Mouse (Mus musculus) neural tube, embryonic 11.5 days (tissue): ENCODE data around the gene Gadl1. TPM values are rescaled to one million over a fixed set of nuclear protein-coding genes. Genes with fewer than 3 reads are reported as not detected.

Experiments used
- ATAC-seq: fragments of 200-750 bp; cut with Nextera tagmentation; 2 replicates; pipeline ENCODE4 v1.8.0; 2017; ENCODE audit warnings: moderate number of reproducible peaks, mild to moderate bottlenecking, moderate TSS enrichment, moderate library complexity; ENCODE audit not compliant: insufficient read depth, low FRiP score, low TSS enrichment
- DNase-seq: peaks from one replicate; pipeline ENCODE4 v3.0.0-alpha.2; 2015; ENCODE audit warnings: low spot score
- H3K27ac ChIP-seq: fragments of 300-500 bp; sonication (generic); 2 replicates; pipeline ENCODE4 v1.5.1; 2014; ENCODE audit warnings: low read depth, mild to moderate bottlenecking, low read length
- H3K27me3 ChIP-seq: fragments of 300-500 bp; sonication (generic); 2 replicates; pipeline ENCODE4 v1.6.1; 2014; ENCODE audit warnings: mild to moderate bottlenecking, low read length, mixed read lengths; ENCODE audit not compliant: control insufficient read depth, insufficient read depth
- H3K36me3 ChIP-seq: fragments of 300-500 bp; sonication (generic); 2 replicates; pipeline ENCODE4 v1.6.1; 2014; ENCODE audit warnings: mild to moderate bottlenecking, low read length, moderate library complexity, mixed read lengths; ENCODE audit not compliant: control insufficient read depth, insufficient read depth
- H3K4me1 ChIP-seq: fragments of 300-500 bp; sonication (generic); 2 replicates; pipeline ENCODE4 v1.6.1; 2014; ENCODE audit warnings: low read length, mixed read lengths; ENCODE audit not compliant: control insufficient read depth, insufficient read depth
- H3K4me2 ChIP-seq: fragments of 300-500 bp; sonication (generic); 2 replicates; pipeline ENCODE4 v1.6.1; 2014; ENCODE audit warnings: low read depth, mild to moderate bottlenecking, moderate library complexity
- H3K4me3 ChIP-seq: fragments of 300-500 bp; sonication (generic); 2 replicates; pipeline ENCODE4 v1.5.1; 2014; ENCODE audit warnings: low read depth, low read length
- H3K9ac ChIP-seq: fragments of 300-500 bp; sonication (generic); 2 replicates; pipeline ENCODE4 v1.6.1; 2014; ENCODE audit warnings: mild to moderate bottlenecking, low read length
- H3K9me3 ChIP-seq: fragments of 300-500 bp; sonication (generic); 2 replicates; pipeline ENCODE4 v1.6.1; 2016; ENCODE audit warnings: low read length; ENCODE audit not compliant: control insufficient read depth
- WGBS: fragments of 180-500 bp; shearing (Covaris S2); extraction: QIAGEN DNeasy Blood & Tissue Kit; methylation state at CpG from one replicate; pipeline ENCODE4 v1.1.7; 2014; 5-methylcytosine and 5-hydroxymethylcytosine counted together
- polyA plus RNA-seq: library from polyadenylated mRNA; unstranded; fragments of >200 nt; fragmentation: Nextera tagmentation; extraction: Ambion mirVana; gene quantifications from 2 replicates; pipeline ENCODE4 v1.2.1, GENCODE M21; 2014

The Gadl1 gene
- polyA plus RNA-seq, 1 experiment from 2014 or later, result 0.32 TPM

GRCm38 (mm10) chr9:116108729-116109128 is 199.5 kb downstream of the Gadl1 start:
- ATAC-seq (no peak), DNase-seq (no peak)
- Histone ChIP-seq H3K36me3 (no peaks in the 10 kb centered on the region), H3K4me1 (no peaks in the 10 kb centered on the region), H3K9me3 (no peaks in the 10 kb centered on the region), H3K4me2 (no peak overlapping the region), H3K27me3 (no peaks in the 10 kb centered on the region), H3K27ac (no peak overlapping the region), H3K9ac (no peak overlapping the region), H3K4me3 (no peak overlapping the region)
- WGBS, result 78% methylated on average over 2 of the region's 2 CpGs

- H3K4me3 ChIP-seq, result no peak overlapping the region
- DNase-seq (no peak), ATAC-seq (no peak)
- WGBS, result 84% methylated on average over 9 of the region's 9 CpGs
- no peaks in the 10 kb centered on the region for H3K27me3 ChIP-seq
- H3K4me2 ChIP-seq, result no peak overlapping the region
- H3K36me3 ChIP-seq, result no peaks in the 10 kb centered on the region
- H3K4me1 ChIP-seq, result no peaks in the 10 kb centered on the region
- no peak overlapping the region for H3K27ac ChIP-seq
- no peak overlapping the region for H3K9ac ChIP-seq
- no peaks in the 10 kb centered on the region for H3K9me3 ChIP-seq
These were observed 202.1 kb downstream of the Gadl1 start for GRCm38 (mm10) chr9:116111149-116111970.

GRCm38 (mm10) chr9:116114339-116114738 is 205.1 kb downstream of the Gadl1 start:
- Histone ChIP-seq H3K27ac (no peak overlapping the region), H3K4me1 (no peaks in the 10 kb centered on the region), H3K9ac (no peak overlapping the region), H3K4me3 (no peak overlapping the region), H3K9me3 (no peaks in the 10 kb centered on the region), H3K36me3 (no peaks in the 10 kb centered on the region), H3K27me3 (no peaks in the 10 kb centered on the region), H3K4me2 (no peak overlapping the region)
- DNase-seq, result no peak
- ATAC-seq, result no peak
- WGBS, result 63% methylated on average over 4 of the region's 4 CpGs

- no peaks in the 10 kb centered on the region for H3K9me3 ChIP-seq
- H3K9ac ChIP-seq, result no peak overlapping the region
- H3K36me3 ChIP-seq, result no peaks in the 10 kb centered on the region
- ATAC-seq (no peak), DNase-seq (no peak)
- WGBS, result 96% methylated on average over 7 of the region's 7 CpGs
- H3K27ac ChIP-seq, result no peak overlapping the region
- no peak overlapping the region for H3K4me3 ChIP-seq
- no peaks in the 10 kb centered on the region for H3K4me1 ChIP-seq
- H3K27me3 ChIP-seq, result no peaks in the 10 kb centered on the region
- H3K4me2 ChIP-seq, result no peak overlapping the region
These were observed 206.6 kb downstream of the Gadl1 start for GRCm38 (mm10) chr9:116115875-116116274.

GRCm38 (mm10) chr9:116118332-116118872 is 209.1 kb downstream of the Gadl1 start:
- Histone ChIP-seq H3K9ac (no peak overlapping the region), H3K4me1 (no peaks in the 10 kb centered on the region), H3K36me3 (no peaks in the 10 kb centered on the region), H3K27me3 (no peaks in the 10 kb centered on the region), H3K4me2 (no peak overlapping the region), H3K4me3 (no peak overlapping the region), H3K27ac (no peak overlapping the region), H3K9me3 (no peaks in the 10 kb centered on the region)
- ATAC-seq (no peak), DNase-seq (no peak)
- WGBS, result 83% methylated on average over 8 of the region's 8 CpGs

- Histone ChIP-seq H3K4me3 (no peak overlapping the region), H3K27ac (no peak overlapping the region), H3K27me3 (no peaks in the 10 kb centered on the region), H3K4me1 (no peaks in the 10 kb centered on the region), H3K36me3 (no peaks in the 10 kb centered on the region), H3K4me2 (no peak overlapping the region), H3K9me3 (no peaks in the 10 kb centered on the region), H3K9ac (no peak overlapping the region)
- no peak for DNase-seq
- no peak for ATAC-seq
- 85% methylated on average over 7 of the region's 7 CpGs for WGBS
These were observed 210.7 kb downstream of the Gadl1 start for GRCm38 (mm10) chr9:116119990-116120389.

- H3K9ac ChIP-seq, result no peak overlapping the region
- H3K27me3 ChIP-seq, result no peaks in the 10 kb centered on the region
- ATAC-seq (no peak), DNase-seq (no peak)
- no peaks in the 10 kb centered on the region for H3K4me1 ChIP-seq
- no peaks in the 10 kb centered on the region for H3K9me3 ChIP-seq
- H3K36me3 ChIP-seq, result no peaks in the 10 kb centered on the region
- H3K4me3 ChIP-seq, result no peak overlapping the region
- no peak overlapping the region for H3K27ac ChIP-seq
- 84% methylated on average over 7 of the region's 7 CpGs for WGBS
- no peak overlapping the region for H3K4me2 ChIP-seq
These were observed 212.2 kb downstream of the Gadl1 start for GRCm38 (mm10) chr9:116121472-116121871.

GRCm38 (mm10) chr9:116122544-116122943 is 213.3 kb downstream of the Gadl1 start:
- Histone ChIP-seq H3K27me3 (no peaks in the 10 kb centered on the region), H3K9ac (no peak overlapping the region), H3K36me3 (no peaks in the 10 kb centered on the region), H3K9me3 (no peaks in the 10 kb centered on the region), H3K4me3 (no peak overlapping the region), H3K4me1 (no peaks in the 10 kb centered on the region), H3K27ac (no peak overlapping the region), H3K4me2 (no peak overlapping the region)
- ATAC-seq, result no peak
- DNase-seq, result no peak
- WGBS, result 76% methylated on average over 6 of the region's 6 CpGs

- Histone ChIP-seq H3K9ac (no peak overlapping the region), H3K36me3 (no peaks in the 10 kb centered on the region), H3K27ac (no peak overlapping the region), H3K27me3 (no peaks in the 10 kb centered on the region), H3K4me1 (no peaks in the 10 kb centered on the region), H3K4me2 (no peak overlapping the region), H3K9me3 (no peaks in the 10 kb centered on the region), H3K4me3 (no peak overlapping the region)
- no peak for ATAC-seq
- 58% methylated on average over 9 of the region's 9 CpGs for WGBS
- peak; percentile 57 for DNase-seq
These were observed 213.8 kb downstream of the Gadl1 start for GRCm38 (mm10) chr9:116122969-116123589.
